Mouse (Mus musculus) neural tube, embryonic 15.5 days (tissue): ENCODE results near the gene Cdc6. TPM values are rescaled to one million over a fixed set of nuclear protein-coding genes. Genes with fewer than 3 reads are reported as not detected.
A peak's percentile ranks its signal among the peaks of the same experiment; 100 is the strongest.

Source experiments
- ATAC-seq: fragments of 200-750 bp; cut with Nextera tagmentation; 2 replicates; pipeline ENCODE4 v1.8.0; 2017; ENCODE audit warnings: mild to moderate bottlenecking, moderate TSS enrichment, moderate library complexity; ENCODE audit not compliant: low FRiP score
- H3K27ac ChIP-seq: fragments of 300-500 bp; sonication (generic); replicated peaks from 2 replicates; pipeline ENCODE4 v1.5.1; 2015; ENCODE audit warnings: mild to moderate bottlenecking, inconsistent platforms
- H3K27me3 ChIP-seq: fragments of 300-500 bp; sonication (generic); replicated peaks from 2 replicates; pipeline ENCODE4 v1.6.1; 2015; ENCODE audit warnings: inconsistent platforms
- H3K36me3 ChIP-seq: fragments of 300-500 bp; sonication (generic); 2 replicates; pipeline ENCODE4 v1.6.1; 2015; ENCODE audit warnings: inconsistent platforms
- H3K4me1 ChIP-seq: fragments of 300-500 bp; sonication (generic); 2 replicates; pipeline ENCODE4 v1.6.1; 2015; ENCODE audit warnings: inconsistent platforms
- H3K4me2 ChIP-seq: fragments of 300-500 bp; sonication (generic); 2 replicates; pipeline ENCODE4 v1.6.1; 2015; ENCODE audit warnings: inconsistent platforms, mild to moderate bottlenecking, moderate library complexity
- H3K4me3 ChIP-seq: fragments of 300-500 bp; sonication (generic); replicated peaks from 2 replicates; pipeline ENCODE4 v1.5.1; 2015; ENCODE audit warnings: mild to moderate bottlenecking, inconsistent platforms
- H3K9ac ChIP-seq: fragments of 300-500 bp; sonication (generic); replicated peaks from 2 replicates; pipeline ENCODE4 v1.6.1; 2015; ENCODE audit warnings: mild to moderate bottlenecking, inconsistent platforms
- H3K9me3 ChIP-seq: fragments of 300-500 bp; sonication (generic); replicated peaks from 2 replicates; pipeline ENCODE4 v1.6.1; 2016; ENCODE audit warnings: inconsistent platforms
- WGBS: fragments of 180-500 bp; shearing (Covaris S2); methylation state at CpG from one replicate; pipeline ENCODE4 v1.1.7; 2015; ENCODE audit warnings: mixed read lengths; 5-methylcytosine and 5-hydroxymethylcytosine counted together
- polyA plus RNA-seq: library from polyadenylated mRNA; unstranded; fragments of >200 nt; fragmentation: Nextera tagmentation; extraction: Ambion mirVana; gene quantifications from 2 replicates; pipeline ENCODE4 v1.2.1, GENCODE M21; 2015

The Cdc6 gene
- 3.8 and 12.0 TPM in 2 replicates for polyA plus RNA-seq

- no peak within 1 kb of the TSS for H3K9ac ChIP-seq
- peak within 1 kb of the TSS; percentile 47 for H3K4me3 ChIP-seq
- peaks cover 17% of the 10 kb centered on the region; the same call in 1 of the 2 replicates for H3K36me3 ChIP-seq
- H3K9me3 ChIP-seq, result no peaks in the 10 kb centered on the region
- H3K27me3 ChIP-seq, result no peaks in the 10 kb centered on the region
- peaks cover 19% of the 10 kb centered on the region for H3K4me1 ChIP-seq
- peak within 1 kb of the TSS; percentile 97 for H3K4me2 ChIP-seq
- WGBS, result under 1% methylated on average over 49 of the region's 49 CpGs
- peak; percentile 96 for ATAC-seq
- H3K27ac ChIP-seq, result peak within 1 kb of the TSS; percentile 58
Measured at GRCm38 (mm10) chr11:98907437-98908173, at the start of gene Cdc6. Cdc6 (plus strand) TSS chr11:98907801.

- no peak overlapping the region for H3K4me2 ChIP-seq
- no peak overlapping the region for H3K4me3 ChIP-seq
- H3K4me1 ChIP-seq, result peaks cover 8% of the 10 kb centered on the region
- no peaks in the 10 kb centered on the region for H3K9me3 ChIP-seq
- H3K36me3 ChIP-seq, result no peaks in the 10 kb centered on the region
- H3K27ac ChIP-seq, result no peak overlapping the region
- no peaks in the 10 kb centered on the region for H3K27me3 ChIP-seq
- H3K9ac ChIP-seq, result no peak overlapping the region
- WGBS, result 34% methylated on average over 14 of the region's 14 CpGs
- no peak for ATAC-seq
Measured at GRCm38 (mm10) chr11:98858759-98859731, 48.6 kb upstream of the Cdc6 start.

GRCm38 (mm10) chr11:98863028-98863750 is 44.4 kb upstream of the Cdc6 start, which contains the start of gene Wipf2:
Wipf2 (plus strand) TSS chr11:98863638.
- H3K27ac ChIP-seq, result peak within 1 kb of the TSS; percentile 96
- H3K27me3 ChIP-seq, result no peaks in the 10 kb centered on the region
- 6% methylated on average over 40 of the region's 41 CpGs for WGBS
- H3K4me3 ChIP-seq, result peak within 1 kb of the TSS; percentile 66
- no peaks in the 10 kb centered on the region for H3K9me3 ChIP-seq
- peak within 1 kb of the TSS; percentile 74 for H3K4me2 ChIP-seq
- ATAC-seq, result peak; percentile 91
- peak within 1 kb of the TSS; percentile 68 for H3K9ac ChIP-seq
- H3K4me1 ChIP-seq, result peaks cover 26% of the 10 kb centered on the region
- H3K36me3 ChIP-seq, result peaks cover 11% of the 10 kb centered on the region; the same call in 1 of the 2 replicates

- H3K4me2 ChIP-seq, result peak overlapping the region; percentile 59
- peak overlapping the region; percentile 68 for H3K9ac ChIP-seq
- peaks cover 11% of the 10 kb centered on the region; the same call in 1 of the 2 replicates for H3K36me3 ChIP-seq
- peak overlapping the region; percentile 96 for H3K27ac ChIP-seq
- H3K4me3 ChIP-seq, result peak overlapping the region; percentile 66
- ATAC-seq, result peak; percentile 75
- H3K4me1 ChIP-seq, result peaks cover 29% of the 10 kb centered on the region
- H3K27me3 ChIP-seq, result no peaks in the 10 kb centered on the region
- H3K9me3 ChIP-seq, result no peaks in the 10 kb centered on the region
- under 1% methylated on average over 37 of the region's 39 CpGs for WGBS
Measured at GRCm38 (mm10) chr11:98863751-98864429, 43.7 kb upstream of the Cdc6 start.

GRCm38 (mm10) chr11:98867293-98867692 is 40.3 kb upstream of the Cdc6 start:
- peaks cover 41% of the 10 kb centered on the region for H3K4me1 ChIP-seq
- H3K4me2 ChIP-seq, result no peak overlapping the region
- no peak overlapping the region for H3K4me3 ChIP-seq
- H3K9me3 ChIP-seq, result no peaks in the 10 kb centered on the region
- 44% methylated on average over 12 of the region's 12 CpGs for WGBS
- no peaks in the 10 kb centered on the region for H3K27me3 ChIP-seq
- H3K36me3 ChIP-seq, result peaks cover 17% of the 10 kb centered on the region; the same call in 1 of the 2 replicates
- H3K9ac ChIP-seq, result no peak overlapping the region
- no peak for ATAC-seq
- peak overlapping the region; percentile 15; the same call in 1 of the 2 replicates for H3K27ac ChIP-seq

- 92% methylated on average over 8 of the region's 8 CpGs for WGBS
- Histone ChIP-seq H3K36me3 (peaks cover 18% of the 10 kb centered on the region; the same call in 1 of the 2 replicates), H3K9ac (no peak overlapping the region), H3K27me3 (no peaks in the 10 kb centered on the region), H3K9me3 (no peaks in the 10 kb centered on the region), H3K4me2 (no peak overlapping the region), H3K4me3 (no peak overlapping the region), H3K4me1 (peaks cover 26% of the 10 kb centered on the region), H3K27ac (no peak overlapping the region)
- no peak for ATAC-seq
Measured at GRCm38 (mm10) chr11:98869906-98870305, 37.7 kb upstream of the Cdc6 start.

DNA sequence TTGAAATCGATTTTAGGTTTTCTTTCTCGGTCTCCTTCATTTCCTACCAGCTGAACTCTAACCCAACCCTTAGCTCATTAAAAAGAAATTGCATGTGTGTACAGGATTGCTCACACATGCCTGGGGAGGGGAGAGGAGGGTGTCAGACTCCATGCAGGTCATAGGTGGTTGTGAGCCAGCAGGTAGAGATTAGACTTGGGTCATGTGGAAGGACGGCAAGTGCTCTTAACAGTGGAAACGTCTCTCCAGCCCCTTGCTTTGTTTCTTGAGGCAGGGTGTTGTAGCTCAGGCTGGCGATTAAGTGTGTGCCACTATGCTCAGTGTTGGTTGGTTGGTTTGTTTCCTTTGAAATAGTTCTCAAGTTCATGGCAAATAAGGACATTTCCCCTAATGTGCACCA is 36.8 kb upstream of the Cdc6 start:
- peaks cover 18% of the 10 kb centered on the region; the same call in 1 of the 2 replicates for H3K36me3 ChIP-seq
- no peak overlapping the region for H3K27ac ChIP-seq
- WGBS, result 83% methylated on average over 5 of the region's 5 CpGs
- H3K4me1 ChIP-seq, result peaks cover 26% of the 10 kb centered on the region
- no peak overlapping the region for H3K4me2 ChIP-seq
- no peak overlapping the region for H3K4me3 ChIP-seq
- no peaks in the 10 kb centered on the region for H3K27me3 ChIP-seq
- H3K9ac ChIP-seq, result no peak overlapping the region
- H3K9me3 ChIP-seq, result no peaks in the 10 kb centered on the region
- ATAC-seq, result no peak

GRCm38 (mm10) chr11:98871416-98871815 is 36.2 kb upstream of the Cdc6 start:
- Histone ChIP-seq H3K36me3 (peaks cover 18% of the 10 kb centered on the region; the same call in 1 of the 2 replicates), H3K4me3 (no peak overlapping the region), H3K4me1 (peaks cover 22% of the 10 kb centered on the region), H3K9ac (no peak overlapping the region), H3K27me3 (no peaks in the 10 kb centered on the region), H3K9me3 (no peaks in the 10 kb centered on the region), H3K4me2 (no peak overlapping the region), H3K27ac (no peak overlapping the region)
- 70% methylated on average over 4 of the region's 4 CpGs for WGBS
- no peak for ATAC-seq

DNA sequence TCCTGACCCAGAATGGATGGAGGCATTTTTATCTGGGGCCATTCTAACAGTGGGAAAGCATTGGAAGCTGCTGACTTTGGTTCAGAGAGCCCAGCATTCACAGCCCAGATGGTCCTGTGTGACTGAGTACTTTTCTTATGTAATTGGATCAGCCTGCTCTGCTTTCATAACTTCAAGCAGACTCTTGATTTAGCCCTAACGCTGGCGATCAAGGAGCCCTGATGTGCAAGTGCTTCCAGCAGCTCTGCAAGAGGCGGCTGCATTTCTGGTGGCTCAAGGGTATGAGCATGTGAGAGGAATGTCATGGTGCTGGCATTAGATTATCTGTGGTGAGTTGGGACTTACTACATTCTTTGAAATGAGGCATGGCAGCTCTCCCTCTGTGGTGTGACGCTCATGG is 35.6 kb upstream of the Cdc6 start:
- no peak overlapping the region for H3K4me2 ChIP-seq
- H3K9me3 ChIP-seq, result no peaks in the 10 kb centered on the region
- ATAC-seq, result no peak
- 73% methylated on average over 4 of the region's 4 CpGs for WGBS
- no peaks in the 10 kb centered on the region for H3K27me3 ChIP-seq
- no peak overlapping the region for H3K9ac ChIP-seq
- H3K36me3 ChIP-seq, result peaks cover 17% of the 10 kb centered on the region; the same call in 1 of the 2 replicates
- no peak overlapping the region for H3K27ac ChIP-seq
- peaks cover 28% of the 10 kb centered on the region for H3K4me1 ChIP-seq
- no peak overlapping the region for H3K4me3 ChIP-seq

DNA sequence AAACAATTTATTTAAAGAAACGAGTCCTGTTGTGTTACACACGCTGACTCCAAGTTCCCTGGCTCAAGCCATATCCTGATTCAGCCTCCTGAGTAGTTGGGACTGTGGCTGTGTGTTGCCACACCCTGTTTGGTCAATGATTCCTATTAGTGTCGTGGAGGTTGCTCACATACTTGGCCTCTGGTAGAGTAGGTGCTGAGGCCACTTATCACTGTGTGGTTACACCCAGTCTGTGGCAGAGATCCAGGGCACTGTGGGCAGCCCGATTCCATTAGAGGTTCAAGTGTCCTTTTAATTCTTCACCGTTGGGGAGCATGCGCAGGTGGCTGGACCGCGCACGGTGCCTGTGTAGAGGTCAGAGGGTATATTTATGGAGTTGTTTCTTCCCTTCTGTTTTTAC is 33.7 kb upstream of the Cdc6 start:
- H3K4me2 ChIP-seq, result no peak overlapping the region
- ATAC-seq, result no peak

More for the DNA sequence above, 33.7 kb upstream of the Cdc6 start:
- WGBS, result 97% methylated on average over 9 of the region's 9 CpGs
- Histone ChIP-seq H3K4me3 (no peak overlapping the region), H3K27me3 (no peaks in the 10 kb centered on the region), H3K27ac (no peak overlapping the region), H3K4me1 (peaks cover 21% of the 10 kb centered on the region), H3K9ac (no peak overlapping the region), H3K9me3 (no peaks in the 10 kb centered on the region), H3K36me3 (0 out of 2 replicates have a peak, but pooled peaks cover 7% of the 10 kb centered on the region)
